Mouse (Mus musculus) layer of hippocampus, adult 8-10 months (tissue): Measurements from ENCODE around the gene Tas2r126. TPM values are rescaled to one million over a fixed set of nuclear protein-coding genes. Genes with fewer than 3 reads are reported as not detected.

ENCODE experiments used
- DNase-seq, 2 experiments: peaks; one replicate each; pipeline ENCODE4 v3.0.0; 2022; ENCODE audit warnings: low spot score in 2 of 2
- total RNA-seq, 4 experiments: library from RNA; stranded (reverse); gene quantifications; 2 replicates each; pipeline ENCODE4 v1.2.4; 2022

Tas2r126 gene
- total RNA-seq, 4 experiments from 2014 or later: not detected

DNA sequence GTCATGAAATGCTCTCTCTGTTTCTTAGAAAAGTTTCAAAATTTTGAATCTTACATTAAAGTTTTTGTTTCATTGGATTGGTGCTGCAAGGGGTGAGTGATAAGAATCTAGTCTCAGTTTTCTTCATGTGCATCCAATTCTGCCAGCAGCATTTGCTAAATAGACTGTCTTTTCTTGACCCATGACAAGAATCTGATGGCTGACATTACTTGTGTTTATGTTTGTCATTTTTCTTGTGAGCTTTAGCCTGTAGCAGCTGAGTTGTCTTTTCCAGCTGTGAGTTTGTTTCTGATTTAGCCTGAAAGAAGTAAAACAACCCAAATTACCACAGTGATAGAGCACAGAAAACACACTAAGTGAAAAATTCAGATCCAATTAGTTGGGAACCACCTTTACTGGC lies 50.3 kb downstream of the Tas2r126 start:
- no peak for DNase-seq

Other genes with a start within 250 kb of the Tas2r126 start
- not detected for gene Tas2r144, start 219.2 kb upstream of the Tas2r126 start, total RNA-seq
- gene Gstk1, start 188.6 kb upstream of the Tas2r126 start, total RNA-seq: 10 to 100 TPM in 2 of 4 experiments, 1 to 10 TPM in 2; 7.5 to 12.2 (median 10.3) TPM
- not detected for gene Tmem139, start 172.6 kb upstream of the Tas2r126 start, total RNA-seq
- gene Casp2, start 169.6 kb upstream of the Tas2r126 start, total RNA-seq: 10 to 100 TPM; 22.1 to 26.1 (median 22.7) TPM
- gene Clcn1, start 147.8 kb upstream of the Tas2r126 start, total RNA-seq: 1 to 10 TPM; 2.9 to 4.3 (median 3.4) TPM
- 10 to 100 TPM; 72.3 to 80.0 (median 75.9) TPM for gene Fam131b, start 109.9 kb upstream of the Tas2r126 start, total RNA-seq
- gene Zyx, start 84.9 kb upstream of the Tas2r126 start, total RNA-seq: 10 to 100 TPM; 36.5 to 52.5 (median 44.5) TPM
- under 1 TPM; 0.14 to 0.36 (median 0.15) TPM for gene Epha1, start 61.3 kb upstream of the Tas2r126 start, total RNA-seq
- not detected for gene Tas2r143, start 34.3 kb upstream of the Tas2r126 start, total RNA-seq
- under 1 TPM in 1 of 4 experiments, not detected in 3; 0.29 TPM for gene Tas2r135, start 29.1 kb upstream of the Tas2r126 start, total RNA-seq
- gene Olfr458, start 30.7 kb downstream of the Tas2r126 start, total RNA-seq: not detected
- gene Olfr457, start 41.8 kb downstream of the Tas2r126 start, total RNA-seq: not detected
- not detected for gene Olfr456, start 52.7 kb downstream of the Tas2r126 start, total RNA-seq
- not detected for gene Olfr455, start 113.1 kb downstream of the Tas2r126 start, total RNA-seq
- gene Tcaf3, start 163.2 kb downstream of the Tas2r126 start, total RNA-seq: not detected
- 1 to 10 TPM in 1 of 4 experiments, under 1 TPM in 3; 0.74 to 1.1 (median 0.89) TPM for gene Tcaf2, start 210.7 kb downstream of the Tas2r126 start, total RNA-seq